Mouse (Mus musculus) layer of hippocampus, adult 6 months (tissue): ENCODE data around the gene Noa1. TPM values are rescaled to one million over a fixed set of nuclear protein-coding genes. Genes with fewer than 3 reads are reported as not detected.

Source experiments
- long read RNA-seq, 2 experiments: library from polyadenylated mRNA; unstranded; transcript quantifications; one replicate each; pipeline ENCODE4 v2.0.0; 2019 to 2020
- microRNA-seq: library from miRNA; unstranded; fragments of <30 nt; microRNA quantifications from one replicate; pipeline ENCODE4 v1.2.0, GENCODE M21; 2020
- polyA plus RNA-seq: library from polyadenylated mRNA; unstranded; fragments of <200 nt; fragmentation: Nextera tagmentation; gene quantifications from 2 replicates; pipeline ENCODE4 v1.2.3, GENCODE M21; 2021

The Noa1 gene
- 17.8 and 21.3 TPM in 2 replicates for polyA plus RNA-seq
- long read RNA-seq, experiment 1, transcript Noa1-201 (7 exons, 2,288 nt): major isoform, 62 of 69 reads
- long read RNA-seq, experiment 1, partial matches to known transcripts: 2 of 69 reads
- long read RNA-seq, experiment 1, other reads (novel, unspliced or antisense): 5 of 69 reads
- long read RNA-seq, experiment 2, transcript Noa1-201 (7 exons, 2,288 nt): major isoform, 188 of 199 reads
- long read RNA-seq, experiment 2, partial matches to known transcripts: 1 of 199 reads
- long read RNA-seq, experiment 2, other reads (novel, unspliced or antisense): 6 of 199 reads

GRCm38 (mm10) chr5:77309924-77310772 is at the start of gene Noa1, which contains the start of gene Polr2b:
Gene Noa1 (minus strand): TSS chr5:77310084.
Gene Polr2b (plus strand): TSS chr5:77310147.

GRCm38 (mm10) chr5:77265081-77265670 is 44.7 kb downstream of the Noa1 start, which contains the start of gene Rest:
Gene Rest (plus strand): TSS chr5:77265491.

Small RNAs within 50 kb of the gene (microRNA-seq; reads per million reads assigned to microRNA genes)
- gene Mir5098: not detected

Other genes with a start within 250 kb of the Noa1 start
- gene Hopx, start 195.0 kb downstream of the Noa1 start, polyA plus RNA-seq: 47.3 and 64.2 TPM in 2 replicates
- gene Spink2, start 98.6 kb downstream of the Noa1 start, polyA plus RNA-seq: not detected in 2 replicates
- gene Rest, start 44.6 kb downstream of the Noa1 start, polyA plus RNA-seq: 1.8 and 2.2 TPM in 2 replicates
- gene Polr2b, start 63 bp upstream of the Noa1 start, polyA plus RNA-seq: 27.5 and 29.1 TPM in 2 replicates
- 20.1 and 27.0 TPM in 2 replicates for gene Igfbp7, start 98.0 kb upstream of the Noa1 start, polyA plus RNA-seq